8 mouse cellular contexts compared by ENCODE assay signal in genomic region chr12:79006478-79007125, GRCm38 (mm10). TPM values are rescaled to one million over a fixed set of nuclear protein-coding genes. Genes with fewer than 3 reads are reported as not detected.
DNase-seq lines count a peak whose midpoint lies in the region; ATAC-seq and TF ChIP-seq lines count a peak whose summit lies in the region.

No protein-coding gene starts in this region.

- WGBS in forebrain, embryonic 16.5 days = under 1% methylated on average over 51 of the region's 53 CpGs

- H3K4me2 ChIP-seq in forebrain, embryonic 16.5 days (ENCODE audit: low read length) = peak overlapping the region; percentile 88

- H3K9ac ChIP-seq in ES-E14 (ENCODE audit: insufficient read depth, low read depth, low read length, poor library complexity, severe bottlenecking) = peak overlapping the region; percentile 83
- H3K9ac ChIP-seq in forebrain, embryonic 16.5 days (replicated peaks; ENCODE audit: low read depth, low read length) = peak overlapping the region; percentile 90

- no peaks in the 10 kb centered on the region for H3K9me3 ChIP-seq in ES-E14 (ENCODE audit: control insufficient read depth, insufficient read depth, low read depth, low read length)
- no peaks in the 10 kb centered on the region for H3K9me3 ChIP-seq in forebrain, embryonic 16.5 days (ENCODE audit: control insufficient read depth, low read length)

- peaks cover 0 to 3% of the 10 kb centered on the region in 2 experiments; a peak in 2 of 4 replicates for H3K4me1 ChIP-seq in ES-E14 (ENCODE audit: control insufficient read depth in 2 of 2, insufficient read depth in 2 of 2, low read length in 2 of 2, poor library complexity in 1 of 2)
- peaks cover 13% of the 10 kb centered on the region for H3K4me1 ChIP-seq in forebrain, embryonic 16.5 days (replicated peaks; ENCODE audit: control insufficient read depth, insufficient read depth, low read length)

- in situ Hi-C loops in ES-E14 (cut with MboI; ENCODE audit: low sequenced_read_pairs in 2 of 2, unreplicated experiment in 2 of 2) = no loop called here

- H3K36me3 ChIP-seq in ES-E14 (ENCODE audit: control insufficient read depth, insufficient read depth, low read length, poor library complexity, severe bottlenecking) = no peaks in the 10 kb centered on the region
- H3K36me3 ChIP-seq in forebrain, embryonic 16.5 days (ENCODE audit: control insufficient read depth, insufficient read depth) = no peaks in the 10 kb centered on the region

- peak overlapping the region; percentile 92 to 95 for H3K4me3 ChIP-seq in ES-E14 (ENCODE audit: insufficient read depth in 1 of 2, low read depth in 1 of 2, low read length in 2 of 2, poor library complexity in 1 of 2, severe bottlenecking in 1 of 2)
- peak overlapping the region; percentile 82 for H3K4me3 ChIP-seq in forebrain, embryonic 16.5 days (replicated peaks; ENCODE audit: low read length)

- DNase-seq in ES-E14 (ENCODE audit: low read depth, low spot score) = no peak
- DNase-seq in cerebellum, adult 11 months = peak; percentile 74
- peak; percentile 55 for DNase-seq in heart, postnatal 4 days
- peak; percentile 49 for DNase-seq in layer of hippocampus, adult 9-11 months
- DNase-seq in lung, postnatal 10 days = peak; percentile 68
- DNase-seq in ovary, postnatal 36 days (ENCODE audit: low spot score) = peak; percentile 56
- DNase-seq in thymus, postnatal 36 days = peak; percentile 67 to 71

- H3K27me3 ChIP-seq in forebrain, embryonic 16.5 days (replicated peaks; ENCODE audit: control insufficient read depth, insufficient read depth, low read length) = no peaks in the 10 kb centered on the region

- ATAC-seq in forebrain, embryonic 16.5 days = peak; percentile 79

- H3K27ac ChIP-seq in ES-E14 (ENCODE audit: insufficient read depth, low read depth, low read length, poor library complexity, severe bottlenecking) = no peak overlapping the region
- H3K27ac ChIP-seq in forebrain, embryonic 16.5 days (ENCODE audit: low read length) = peak overlapping the region; percentile 84

TF ChIP-seq in ES-E14, 5 proteins besides CTCF, POLR2A, EP300 and RAD21:
- TF ChIP-seq HCFC1 (IDR thresholded peaks at IDR 0.05; ENCODE audit: borderline replicate concordance, insufficient read depth, low read length) = 0 out of 2 replicates have a peak, but pooled peaks have one; percentile 4
- no peak for TF ChIP-seq CHD2 (IDR thresholded peaks at IDR 0.05; ENCODE audit: low read depth, low read length)
TF ChIP-seq in ES-E14: peak in this region for 1.

RNA-seq across cellular contexts. Expression of gene Tmem229b, which starts 0.8 kb away (rescaled TPM):
- total RNA-seq in ES-E14 (2012; rRNA removed) = 6.1 TPM in 2 replicates
- 62.1 and 66.7 TPM in 2 replicates for polyA plus RNA-seq in forebrain, embryonic 16.5 days (2015; fragmentation: Nextera tagmentation; extraction: Ambion mirVana)
- total RNA-seq in heart, postnatal 4 days (2021) = 1 to 10 TPM; 3.1 to 3.8 TPM

RNA-seq across cellular contexts. Expression of gene Plekhh1, which starts 22.4 kb away (rescaled TPM):
- 9.0 and 11.2 TPM in 2 replicates for total RNA-seq in ES-E14 (2012; rRNA removed)
- polyA plus RNA-seq in forebrain, embryonic 16.5 days (2015; fragmentation: Nextera tagmentation; extraction: Ambion mirVana) = 2.1 and 2.5 TPM in 2 replicates
- 10 to 100 TPM; 10.3 to 13.9 TPM for total RNA-seq in heart, postnatal 4 days (2021)
